Mouse (Mus musculus): Measurements from ENCODE around the gene Tgm2.

DNA sequence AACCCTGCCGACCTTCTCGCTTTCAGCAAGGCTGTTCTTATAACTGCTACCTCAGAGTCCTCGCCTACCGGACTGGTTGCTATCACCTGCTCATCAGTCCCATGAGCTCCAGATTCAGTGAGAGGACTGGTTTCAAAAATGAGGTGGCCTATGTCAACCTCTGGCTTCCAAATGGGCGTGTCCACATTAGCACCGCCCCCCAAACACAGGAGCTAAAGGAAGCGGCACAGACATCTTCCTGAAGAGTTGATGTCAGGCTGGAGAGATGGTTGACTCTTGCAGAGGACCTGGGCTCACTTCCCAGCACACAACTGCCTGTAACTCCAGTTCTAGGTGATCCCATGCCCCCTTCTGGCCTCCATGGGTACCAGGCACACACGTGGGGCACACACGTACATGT lies 30.5 kb upstream of the Tgm2 start:
- 0 out of 2 replicates have a peak, but pooled peaks have one; percentile 10 for TF ChIP-seq CTCF (IDR thresholded peaks at IDR 0.05; ENCODE audit: low read depth)
- no peak for TF ChIP-seq EP300 (optimal IDR thresholded peaks at IDR 0.05)
